In genomic region chrX:164027607-164028289, GRCm38 (mm10) we compare ENCODE assay signal across 8 mouse cellular contexts. TPM values are rescaled to one million over a fixed set of nuclear protein-coding genes. Genes with fewer than 3 reads are reported as not detected.
DNase-seq lines count a peak whose midpoint lies in the region; ATAC-seq and TF ChIP-seq lines count a peak whose summit lies in the region.

Gene Car5b, minus strand, starts transcription at chrX:164027997.

- H3K27ac ChIP-seq in heart, embryonic 12.5 days (ENCODE audit: poor library complexity, severe bottlenecking) = no peak within 1 kb of the TSS
- H3K27ac ChIP-seq in kidney, embryonic 16.5 days (ENCODE audit: low read length) = no peak within 1 kb of the TSS
- H3K27ac ChIP-seq in liver, adult 2 months (replicated peaks; ENCODE audit: insufficient read depth, low read depth, low read length) = no peak within 1 kb of the TSS

- H3K36me3 ChIP-seq in heart, embryonic 12.5 days = no peaks in the 10 kb centered on the region
- no peaks in the 10 kb centered on the region for H3K36me3 ChIP-seq in kidney, embryonic 16.5 days (ENCODE audit: insufficient read depth, low read length)
- no peaks in the 10 kb centered on the region for H3K36me3 ChIP-seq in liver, adult 2 months (ENCODE audit: control insufficient read depth, insufficient read depth, low read length)

- H3K27me3 ChIP-seq in heart, embryonic 12.5 days (replicated peaks) = no peaks in the 10 kb centered on the region
- H3K27me3 ChIP-seq in kidney, embryonic 16.5 days (ENCODE audit: insufficient read depth, low read length) = peaks cover 14% of the 10 kb centered on the region; the same call in 1 of the 2 replicates
- H3K27me3 ChIP-seq in liver, adult 2 months (ENCODE audit: control insufficient read depth, insufficient read depth, low read length) = no peaks in the 10 kb centered on the region

- peak within 1 kb of the TSS; percentile 45 for H3K4me3 ChIP-seq in heart, embryonic 12.5 days
- H3K4me3 ChIP-seq in kidney, embryonic 16.5 days (ENCODE audit: low read length) = peak within 1 kb of the TSS; percentile 43
- peak within 1 kb of the TSS; percentile 58 for H3K4me3 ChIP-seq in liver, adult 2 months (ENCODE audit: insufficient read depth, low read depth, low read length)

- peak within 1 kb of the TSS; percentile 78 for H3K4me2 ChIP-seq in heart, embryonic 12.5 days
- H3K4me2 ChIP-seq in kidney, embryonic 16.5 days (replicated peaks; ENCODE audit: low read depth, low read length) = peak within 1 kb of the TSS; percentile 52

- TF ChIP-seq CTCF in liver, adult 2 months (IDR thresholded peaks at IDR 0.05; ENCODE audit: low read depth, low read length) = no peak

- H3K79me2 ChIP-seq in liver, adult 2 months (ENCODE audit: control insufficient read depth, insufficient read depth, low read length) = no peaks in the 10 kb centered on the region

- TF ChIP-seq POLR2A in liver, adult 2 months (IDR thresholded peaks at IDR 0.05; ENCODE audit: extremely low read depth, insufficient read depth, low read length) = no peak

- no peaks in the 10 kb centered on the region for H3K9me3 ChIP-seq in heart, embryonic 12.5 days (replicated peaks)
- H3K9me3 ChIP-seq in kidney, embryonic 16.5 days (ENCODE audit: low read length) = no peaks in the 10 kb centered on the region

- ATAC-seq in CD4-positive, CD25-positive, alpha-beta regulatory T cell, adult 4 months = peak; percentile 90
- peak; percentile 94 for ATAC-seq in heart, embryonic 12.5 days (ENCODE audit: insufficient number of reproducible peaks, low FRiP score)
- ATAC-seq in kidney, embryonic 16.5 days (ENCODE audit: low FRiP score, low TSS enrichment) = peak; percentile 100
- peak; percentile 95 for ATAC-seq in monocyte, adult 5-6 weeks (replicated peaks; ENCODE audit: insufficient number of reproducible peaks, low FRiP score, low TSS enrichment, poor library complexity, severe bottlenecking)

- H3K4me1 ChIP-seq in heart, embryonic 12.5 days (replicated peaks) = no peaks in the 10 kb centered on the region
- H3K4me1 ChIP-seq in kidney, embryonic 16.5 days (ENCODE audit: insufficient read depth, low read length) = no peaks in the 10 kb centered on the region
- H3K4me1 ChIP-seq in liver, adult 2 months (ENCODE audit: control insufficient read depth, insufficient read depth, low read length) = no peaks in the 10 kb centered on the region

- no peak within 1 kb of the TSS for H3K9ac ChIP-seq in heart, embryonic 12.5 days
- peak within 1 kb of the TSS; percentile 38; the same call in 1 of the 2 replicates for H3K9ac ChIP-seq in kidney, embryonic 16.5 days (replicated peaks; ENCODE audit: low read length)
- peak within 1 kb of the TSS; percentile 59 for H3K9ac ChIP-seq in liver, adult 2 months (ENCODE audit: low read depth, low read length)

- peak; percentile 61 for DNase-seq in c-Kit-negative CD71-positive TER-119-positive erythroid progenitor cells, embryonic 14.5 days (ENCODE audit: low read depth, low spot score)
- DNase-seq in fat pad, adult 2 months (ENCODE audit: extremely low read depth, low read depth, low spot score) = peak; percentile 46
- peak; percentile 90 for DNase-seq in liver, adult 2 months (ENCODE audit: extremely low read depth, low read depth, low spot score)
- peak; percentile 79 to 90 for DNase-seq in spleen, postnatal 4 days (ENCODE audit: low spot score in 2 of 2)

- 11% methylated on average over 22 of the region's 22 CpGs for WGBS in heart, embryonic 12.5 days
- 20% methylated on average over 22 of the region's 22 CpGs for WGBS in kidney, embryonic 16.5 days
- WGBS in liver, adult 2 months = 1% methylated on average over 15 of the region's 22 CpGs

RNA-seq across cellular contexts. Expression of gene Car5b, which starts in this region (rescaled TPM):
- 1 to 10 TPM; 2.5 to 2.9 TPM for polyA plus RNA-seq in CD4-positive, CD25-positive, alpha-beta regulatory T cell, adult 4 months (2017; shearing (Covaris generic))
- polyA plus RNA-seq in heart, embryonic 12.5 days (2016; fragmentation: Nextera tagmentation; extraction: Ambion mirVana) = 0.19 and 0.26 TPM in 2 replicates
- 2.3 and 2.4 TPM in 2 replicates for polyA plus RNA-seq in kidney, embryonic 16.5 days (2015; fragmentation: Nextera tagmentation; extraction: Ambion mirVana)
- 2.1 and 2.9 TPM in 2 replicates for total RNA-seq in liver, adult 2 months (2014; rRNA removed)
- 0.91 and 1.2 TPM in 2 replicates for polyA plus RNA-seq in liver, adult 2 months (2012; rRNA removed)
- total RNA-seq in monocyte, adult 5-6 weeks (2017) = 11.9 to 28.9 TPM (median 12.2 TPM) in 3 replicates

Comparison
In these comparisons a context has a peak if more than half of its experiments do, and no peak if none do; other contexts are left out.
1. Peak in ATAC-seq, H3K4me3 ChIP-seq and H3K4me2 ChIP-seq in heart, embryonic 12.5 days; RNA of the gene not detected or under 1 TPM.